Mouse (Mus musculus) G1E (cell line): ENCODE results near the gene Nrxn3.

ENCODE experiments used
- CTCF ChIP-seq: IDR thresholded peaks from 2 replicates; pipeline ENCODE4 v1.5.1; 2012; ENCODE audit warnings: low read depth, low read length, inconsistent platforms, mixed read lengths
- GATA1 ChIP-seq: IDR thresholded peaks from 2 replicates; pipeline ENCODE4 v1.6.1; 2012; ENCODE audit warnings: borderline replicate concordance, low read length, inconsistent platforms, mixed read lengths
- POLR2AphosphoS5 ChIP-seq: IDR thresholded peaks from 2 replicates; pipeline ENCODE4 v1.6.1; 2012; ENCODE audit warnings: low read depth, low read length, inconsistent platforms; ENCODE audit not compliant: insufficient replicate concordance

DNA sequence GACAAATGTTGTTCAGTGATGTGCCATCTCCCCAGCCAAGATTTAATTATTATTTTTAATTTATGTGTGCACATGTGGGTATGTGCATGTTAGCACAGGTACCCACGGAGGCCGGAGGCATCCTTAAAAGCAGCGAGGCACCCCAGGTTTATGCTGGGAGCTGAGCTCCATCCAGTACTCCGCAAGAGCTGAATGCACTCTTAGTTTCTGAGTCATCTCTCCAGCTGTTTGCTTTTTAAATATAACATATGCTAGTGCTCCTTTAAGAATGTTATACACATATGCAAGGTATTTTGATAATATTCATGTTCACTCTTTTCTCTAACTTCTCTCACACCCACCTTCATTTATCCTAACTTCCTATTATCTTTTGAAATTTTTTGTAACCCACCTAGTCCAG lies 271.1 kb downstream of the Nrxn3 start:
- TF ChIP-seq CTCF = no peak
- TF ChIP-seq POLR2AphosphoS5 = no peak
- no peak for TF ChIP-seq GATA1
